Mouse (Mus musculus) c-Kit-positive CD71-negative TER-119-negative erythroid progenitor cells, embryonic 14.5 days (primary cell): ENCODE data around the gene Gm13023.
"Not testable (repeated sequence)": the region's sequence is repeated elsewhere in the genome, so short reads cannot be mapped to it uniquely, and the experiment has no call there.

ENCODE experiments used
- DNase-seq: peaks from one replicate; pipeline ENCODE4 v3.0.0-alpha.2; 2013; ENCODE audit warnings: low read depth

The Gm13023 gene

GRCm38 (mm10) chr4:143789052-143789451, at the start of gene Gm13023:
TSS of gene Gm13023 (plus strand) at chr4:143789352.
- DNase-seq = not testable (repeated sequence)

- DNase-seq = no peak
Measured at GRCm38 (mm10) chr4:143815993-143816392, 26.8 kb downstream of the Gm13023 start, which contains the start of gene Gm13084. TSS of gene Gm13084 (minus strand) at chr4:143816093.
